Mouse (Mus musculus) bone marrow macrophage, adult 2 months (primary cell): ENCODE measurements around the gene Aff3. TPM values are rescaled to one million over a fixed set of nuclear protein-coding genes. Genes with fewer than 3 reads are reported as not detected.

ENCODE experiments used
- H3K27ac ChIP-seq: 2 replicates; pipeline ENCODE4 v1.5.1; 2012; ENCODE audit warnings: low read depth, low read length; ENCODE audit not compliant: insufficient read depth
- H3K4me1 ChIP-seq: 2 replicates; pipeline ENCODE4 v1.6.1; 2012; ENCODE audit warnings: low read length; ENCODE audit not compliant: control insufficient read depth, insufficient read depth
- H3K4me3 ChIP-seq: 2 replicates; pipeline ENCODE4 v1.5.1; 2012; ENCODE audit warnings: mild to moderate bottlenecking, low read length, moderate library complexity; ENCODE audit not compliant: insufficient read depth
- CTCF ChIP-seq: IDR thresholded peaks from 2 replicates; pipeline ENCODE4 v1.5.1; 2012; ENCODE audit warnings: low read depth, mild to moderate bottlenecking, low read length, moderate library complexity
- POLR2A ChIP-seq: IDR thresholded peaks from 2 replicates; pipeline ENCODE4 v1.6.1; 2012; ENCODE audit warnings: mild to moderate bottlenecking, low read depth, low read length, borderline replicate concordance
- polyA plus RNA-seq: library from polyadenylated mRNA; stranded (reverse); fragments of >200 nt; gene quantifications from 2 replicates; pipeline ENCODE4 v1.2.4, GENCODE M21; 2012; ENCODE audit not compliant: missing spikeins, insufficient read depth, insufficient read length

Aff3 gene
- polyA plus RNA-seq, 1 experiment = not detected

GRCm38 (mm10) chr1:38252031-38252765 is 412.6 kb downstream of the Aff3 start:
- TF ChIP-seq POLR2A (no peak), CTCF (no peak)
- Histone ChIP-seq H3K27ac (no peak overlapping the region), H3K4me3 (no peak overlapping the region), H3K4me1 (no peaks in the 10 kb centered on the region)

DNA sequence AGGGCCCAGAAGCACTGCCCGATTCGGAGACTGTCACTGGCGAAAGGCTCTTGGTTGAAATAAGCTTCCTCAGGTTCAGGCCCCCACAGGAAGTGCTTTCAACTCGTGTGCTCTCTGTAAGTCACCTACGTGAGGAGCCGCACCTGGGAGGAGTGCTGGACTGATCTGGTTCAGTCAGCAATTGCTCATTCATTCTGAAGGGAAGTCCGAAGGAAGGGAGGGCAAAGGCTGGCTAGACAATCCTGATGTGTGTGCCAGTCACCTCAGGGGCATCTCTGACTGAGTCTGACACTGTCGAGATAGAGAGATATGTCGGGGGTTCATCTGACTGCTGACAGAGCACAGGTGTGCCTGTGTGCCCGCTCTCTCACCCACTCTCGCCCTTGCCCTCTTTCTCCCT is 413.3 kb downstream of the Aff3 start:
- Histone ChIP-seq H3K4me1 (no peaks in the 10 kb centered on the region), H3K27ac (no peak overlapping the region), H3K4me3 (no peak overlapping the region)
- TF ChIP-seq CTCF (no peak), POLR2A (no peak)

- TF ChIP-seq CTCF (no peak), POLR2A (no peak)
- no peak overlapping the region for H3K4me3 ChIP-seq
- H3K4me1 ChIP-seq = no peaks in the 10 kb centered on the region
- no peak overlapping the region for H3K27ac ChIP-seq
Measured at GRCm38 (mm10) chr1:38250246-38250645, 414.5 kb downstream of the Aff3 start.

DNA sequence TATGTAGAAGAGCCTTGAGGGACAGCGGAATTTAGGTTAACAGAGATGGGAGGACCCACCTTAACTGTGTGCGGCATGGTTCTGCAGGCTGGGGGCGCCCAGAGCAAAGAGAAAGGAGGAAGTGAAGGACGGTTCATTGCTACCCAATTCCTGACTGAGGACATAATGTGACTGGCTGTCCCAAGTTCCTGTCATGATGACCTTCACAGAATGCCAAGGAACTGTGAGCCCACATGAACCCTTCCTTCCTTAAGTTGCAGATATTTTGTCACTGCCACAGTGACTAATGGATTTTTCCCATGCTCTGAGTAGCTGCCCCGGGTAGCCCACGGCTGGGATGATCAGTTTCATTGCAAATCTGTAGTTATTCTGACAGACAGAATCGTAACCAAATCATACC is 415.2 kb downstream of the Aff3 start:
- TF ChIP-seq POLR2A = no peak
- no peak for TF ChIP-seq CTCF
- Histone ChIP-seq H3K4me3 (no peak overlapping the region), H3K4me1 (no peaks in the 10 kb centered on the region), H3K27ac (no peak overlapping the region)

DNA sequence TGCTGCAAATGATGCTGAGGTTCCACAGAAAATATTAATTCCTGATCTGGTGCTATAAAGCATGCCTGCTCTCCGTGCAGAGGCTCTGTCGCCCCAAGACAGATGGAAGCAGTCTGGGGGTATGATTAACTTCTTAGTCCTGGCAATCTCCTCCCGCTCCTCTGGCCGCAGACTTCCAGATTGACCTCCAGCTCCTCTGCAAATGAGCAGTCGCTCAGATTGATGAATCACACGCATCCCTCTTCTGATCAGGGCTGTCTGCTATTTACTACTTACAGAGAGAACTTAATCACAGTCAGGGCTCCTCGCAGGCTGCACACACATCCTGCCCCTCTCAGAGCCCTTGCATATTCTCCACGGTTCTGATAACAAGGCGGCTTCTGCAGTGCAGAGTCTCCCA is 416.7 kb downstream of the Aff3 start:
- no peak overlapping the region for H3K27ac ChIP-seq
- H3K4me3 ChIP-seq = no peak overlapping the region
- TF ChIP-seq POLR2A = no peak
- H3K4me1 ChIP-seq = no peaks in the 10 kb centered on the region

GRCm38 (mm10) chr1:38242559-38242958 is 422.2 kb downstream of the Aff3 start:
- H3K27ac ChIP-seq = no peak overlapping the region
- no peak overlapping the region for H3K4me3 ChIP-seq
- TF ChIP-seq CTCF (no peak), POLR2A (no peak)
- H3K4me1 ChIP-seq = no peaks in the 10 kb centered on the region

DNA sequence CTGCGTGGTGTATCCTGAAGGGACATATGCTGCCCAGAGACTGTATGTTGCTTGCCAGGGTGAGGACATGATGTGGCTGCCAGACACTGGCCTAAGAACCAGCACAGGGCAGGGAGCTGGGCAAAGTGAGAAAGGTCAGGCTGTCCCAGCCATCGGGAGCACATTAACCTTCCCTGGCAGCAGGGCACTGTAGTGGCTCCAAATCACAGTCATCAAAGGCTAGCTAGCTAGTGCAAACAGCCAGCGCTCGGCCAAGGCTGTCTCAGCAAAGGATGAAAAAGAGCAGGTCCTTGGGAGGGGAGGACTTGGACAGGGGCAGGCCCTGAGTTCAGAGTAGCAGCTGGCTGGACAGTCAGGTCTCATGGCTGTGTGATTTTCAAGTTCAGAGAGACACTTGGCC is 423.0 kb downstream of the Aff3 start:
- H3K4me3 ChIP-seq = no peak overlapping the region
- no peaks in the 10 kb centered on the region for H3K4me1 ChIP-seq
- no peak overlapping the region for H3K27ac ChIP-seq
- TF ChIP-seq POLR2A = no peak
- no peak for TF ChIP-seq CTCF

GRCm38 (mm10) chr1:38241221-38241666 is 423.5 kb downstream of the Aff3 start:
- Histone ChIP-seq H3K4me3 (no peak overlapping the region), H3K27ac (no peak overlapping the region), H3K4me1 (no peaks in the 10 kb centered on the region)
- TF ChIP-seq CTCF (no peak), POLR2A (no peak)

DNA sequence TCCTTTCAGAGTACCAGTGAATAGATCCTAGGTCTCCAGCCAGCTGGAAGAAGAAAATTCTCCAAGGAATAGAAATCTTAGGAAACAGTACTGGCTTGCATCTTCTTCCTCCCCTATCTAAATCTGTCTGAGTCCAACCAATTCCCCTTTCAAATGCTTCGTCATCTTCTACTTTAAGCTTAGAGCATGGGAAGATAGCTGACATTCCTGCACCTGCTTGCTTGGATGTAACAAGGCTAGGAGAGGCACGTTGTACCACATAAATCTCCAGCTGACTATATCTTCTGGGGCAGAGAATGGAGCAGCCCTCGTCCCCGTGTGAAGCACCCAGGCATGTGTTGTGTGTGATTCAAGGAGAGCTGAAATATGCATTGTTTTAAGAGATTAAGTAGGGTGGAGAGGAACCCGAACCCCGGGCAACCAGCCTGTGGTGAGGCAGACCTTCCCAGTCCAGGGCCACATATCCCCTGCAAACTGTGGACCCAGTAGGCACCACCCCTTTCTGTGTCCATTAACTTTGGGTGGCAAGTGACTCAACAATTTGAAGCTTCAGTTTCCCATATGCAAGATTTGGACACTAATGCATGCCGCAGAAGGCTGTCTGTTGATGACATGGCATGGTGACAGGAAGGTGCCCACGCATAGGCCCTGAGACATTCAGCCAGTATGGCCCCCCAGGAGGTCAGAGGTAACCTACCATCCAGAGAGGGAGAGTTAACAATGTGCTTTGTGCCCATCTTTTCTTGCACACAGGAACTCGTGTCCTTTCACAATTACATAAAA is 424.1 kb downstream of the Aff3 start:
- Histone ChIP-seq H3K27ac (no peak overlapping the region), H3K4me1 (no peaks in the 10 kb centered on the region), H3K4me3 (no peak overlapping the region)
- TF ChIP-seq CTCF (no peak), POLR2A (no peak)

- Histone ChIP-seq H3K4me1 (no peaks in the 10 kb centered on the region), H3K4me3 (no peak overlapping the region), H3K27ac (no peak overlapping the region)
- TF ChIP-seq CTCF (no peak), POLR2A (no peak)
Measured at GRCm38 (mm10) chr1:38239516-38239915, 425.2 kb downstream of the Aff3 start.
